Mouse (Mus musculus) hindbrain, embryonic 16.5 days (tissue): ENCODE measurements at regions not wholly inside any gene's neighbourhood (a gene's known extent, or its start where the extent isn't known, plus 50 kb on each side); places are given as distances from the start of the nearest gene placed in this dataset.

Source experiments
- ATAC-seq: fragments of 200-750 bp; cut with Nextera tagmentation; 2 replicates; pipeline ENCODE4 v1.8.0; 2017; ENCODE audit warnings: moderate TSS enrichment, moderate library complexity
- H3K27ac ChIP-seq: fragments of 300-500 bp; sonication (generic); 2 replicates; pipeline ENCODE4 v1.5.1; 2014; ENCODE audit warnings: low read depth, mild to moderate bottlenecking, control low read depth, low read length, moderate library complexity
- H3K27me3 ChIP-seq: fragments of 300-500 bp; sonication (generic); replicated peaks from 2 replicates; pipeline ENCODE4 v1.6.1; 2014; ENCODE audit warnings: low read length; ENCODE audit not compliant: control insufficient read depth, insufficient read depth
- H3K36me3 ChIP-seq: fragments of 300-500 bp; sonication (generic); 2 replicates; pipeline ENCODE4 v1.6.1; 2014; ENCODE audit warnings: mild to moderate bottlenecking, low read length, moderate library complexity, mixed read lengths; ENCODE audit not compliant: control insufficient read depth, insufficient read depth
- H3K4me1 ChIP-seq: fragments of 300-500 bp; sonication (generic); 2 replicates; pipeline ENCODE4 v1.6.1; 2014; ENCODE audit warnings: low read depth, low read length; ENCODE audit not compliant: control insufficient read depth, insufficient read depth
- H3K4me2 ChIP-seq: fragments of 300-500 bp; sonication (generic); 2 replicates; pipeline ENCODE4 v1.6.1; 2014; ENCODE audit warnings: mild to moderate bottlenecking, low read length, control low read depth, moderate library complexity
- H3K4me3 ChIP-seq: fragments of 300-500 bp; sonication (generic); 2 replicates; pipeline ENCODE4 v1.5.1; 2014; ENCODE audit warnings: mild to moderate bottlenecking, low read length, control low read depth, moderate library complexity
- H3K9ac ChIP-seq: fragments of 300-500 bp; sonication (generic); 2 replicates; pipeline ENCODE4 v1.6.1; 2014; ENCODE audit warnings: low read depth, mild to moderate bottlenecking, control low read depth, low read length, moderate library complexity
- H3K9me3 ChIP-seq: fragments of 300-500 bp; sonication (generic); 2 replicates; pipeline ENCODE4 v1.6.1; 2014; ENCODE audit warnings: mild to moderate bottlenecking, low read length, moderate library complexity; ENCODE audit not compliant: control insufficient read depth
- WGBS: fragments of 180-500 bp; shearing (Covaris S2); extraction: QIAGEN DNeasy Blood & Tissue Kit; methylation state at CpG from one replicate; pipeline ENCODE4 v1.1.7; 2014; 5-methylcytosine and 5-hydroxymethylcytosine counted together

DNA sequence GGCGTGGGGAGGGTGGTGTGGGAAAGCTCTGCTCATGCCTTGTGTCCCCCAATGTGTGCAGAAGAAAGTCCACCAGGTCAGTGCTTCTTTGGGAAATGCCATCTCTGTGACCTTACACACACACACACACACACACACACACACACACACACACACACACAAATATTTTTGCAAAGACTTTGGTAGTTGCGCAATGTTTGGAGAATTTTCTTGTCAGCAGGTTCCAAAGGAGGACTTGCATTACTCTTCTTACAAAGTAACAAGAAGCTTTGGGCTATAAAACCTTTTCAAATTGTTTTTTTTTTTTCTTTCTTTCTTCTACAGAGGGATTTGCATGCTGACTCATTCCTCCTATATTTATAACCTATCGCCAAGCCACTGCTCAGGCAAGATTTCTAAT is 59.1 kb upstream of the Npvf start:
- H3K27me3 ChIP-seq, result no peaks in the 10 kb centered on the region
- no peak overlapping the region for H3K27ac ChIP-seq
- no peaks in the 10 kb centered on the region for H3K4me1 ChIP-seq
- no peak for ATAC-seq
- H3K9me3 ChIP-seq, result no peaks in the 10 kb centered on the region
- WGBS, result 80% methylated on average over 3 of the region's 3 CpGs
- H3K9ac ChIP-seq, result no peak overlapping the region
- H3K36me3 ChIP-seq, result no peaks in the 10 kb centered on the region
- H3K4me3 ChIP-seq, result no peak overlapping the region
- H3K4me2 ChIP-seq, result no peak overlapping the region; the same call in 1 of the 2 replicates

DNA sequence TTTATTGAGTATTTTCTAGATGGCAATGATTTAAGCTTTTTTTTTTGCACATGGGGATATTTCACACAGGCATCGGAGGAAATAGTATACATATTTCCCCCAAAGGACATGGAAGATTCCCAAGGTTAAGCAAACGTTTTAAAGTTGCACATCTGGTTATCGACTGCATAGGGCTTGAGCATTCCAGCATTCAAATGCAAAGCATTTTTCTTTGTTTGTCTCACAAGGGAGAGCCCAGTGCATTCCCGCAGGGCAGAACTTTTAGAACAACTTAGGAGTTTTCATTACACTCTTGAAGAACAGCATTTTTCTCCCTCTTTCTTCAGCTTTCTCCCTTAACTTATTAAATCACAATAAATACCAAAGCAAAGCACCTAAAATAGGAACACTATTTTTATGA is 64.4 kb upstream of the Npvf start:
- no peak for ATAC-seq
- Histone ChIP-seq H3K36me3 (no peaks in the 10 kb centered on the region), H3K27me3 (no peaks in the 10 kb centered on the region), H3K27ac (no peak overlapping the region), H3K4me1 (peaks cover 5% of the 10 kb centered on the region; the same call in 1 of the 2 replicates), H3K4me2 (no peak overlapping the region), H3K4me3 (no peak overlapping the region), H3K9me3 (no peaks in the 10 kb centered on the region), H3K9ac (no peak overlapping the region)
- WGBS, result 16% methylated on average over 4 of the region's 4 CpGs

DNA sequence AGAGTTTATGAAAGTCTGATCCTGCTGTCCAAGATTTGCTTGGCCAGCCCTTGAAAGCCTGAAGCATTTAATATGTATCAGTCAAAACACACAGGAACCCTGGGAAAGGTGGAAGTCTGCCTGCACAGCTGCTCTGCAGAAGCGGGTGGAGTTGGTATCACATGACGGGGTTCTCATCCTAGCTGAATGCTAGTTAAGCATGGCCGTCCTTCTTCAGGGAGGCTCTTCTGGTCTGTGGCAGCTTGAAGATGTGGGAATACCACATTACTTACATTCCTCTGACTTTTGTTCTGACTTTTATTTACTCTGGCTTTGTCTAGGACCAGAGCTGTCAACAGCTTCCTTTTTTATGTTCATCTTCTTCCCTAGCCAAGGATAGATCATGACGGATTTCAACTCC is 66.1 kb upstream of the Npvf start:
- H3K4me3 ChIP-seq, result no peak overlapping the region
- H3K36me3 ChIP-seq, result no peaks in the 10 kb centered on the region
- WGBS, result 65% methylated on average over 4 of the region's 4 CpGs
- H3K4me2 ChIP-seq, result no peak overlapping the region
- H3K9me3 ChIP-seq, result no peaks in the 10 kb centered on the region
- H3K27ac ChIP-seq, result no peak overlapping the region
- H3K4me1 ChIP-seq, result peaks cover 5% of the 10 kb centered on the region; the same call in 1 of the 2 replicates
- H3K9ac ChIP-seq, result no peak overlapping the region
- H3K27me3 ChIP-seq, result no peaks in the 10 kb centered on the region
- ATAC-seq, result no peak

DNA sequence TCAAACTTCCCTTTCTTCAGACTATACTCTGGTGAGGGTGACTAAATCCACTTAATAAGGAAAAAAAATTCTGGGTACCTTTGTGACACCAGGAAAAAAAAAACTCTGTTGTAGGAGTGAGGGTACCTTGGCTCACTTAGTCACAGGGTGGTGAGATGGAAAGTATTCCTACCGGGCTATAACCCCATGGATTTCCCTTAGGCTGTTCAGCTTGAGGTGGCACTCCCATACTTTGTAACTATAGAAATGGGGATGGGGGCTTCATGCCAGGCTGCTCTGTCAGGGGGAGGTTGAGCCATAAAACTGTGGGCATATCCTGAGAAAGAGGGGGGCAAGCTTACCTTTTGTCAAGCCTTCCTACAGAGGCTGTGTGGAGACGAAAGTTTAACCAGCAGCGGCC is 71.4 kb upstream of the Npvf start:
- Histone ChIP-seq H3K4me1 (peaks cover 3% of the 10 kb centered on the region; the same call in 1 of the 2 replicates), H3K27me3 (no peaks in the 10 kb centered on the region), H3K27ac (no peak overlapping the region), H3K4me2 (no peak overlapping the region), H3K9me3 (no peaks in the 10 kb centered on the region), H3K36me3 (no peaks in the 10 kb centered on the region), H3K9ac (no peak overlapping the region), H3K4me3 (no peak overlapping the region)
- ATAC-seq, result 0 out of 2 replicates have a peak, but pooled peaks have one; percentile 24
- WGBS, result 74% methylated on average over 3 of the region's 3 CpGs

DNA sequence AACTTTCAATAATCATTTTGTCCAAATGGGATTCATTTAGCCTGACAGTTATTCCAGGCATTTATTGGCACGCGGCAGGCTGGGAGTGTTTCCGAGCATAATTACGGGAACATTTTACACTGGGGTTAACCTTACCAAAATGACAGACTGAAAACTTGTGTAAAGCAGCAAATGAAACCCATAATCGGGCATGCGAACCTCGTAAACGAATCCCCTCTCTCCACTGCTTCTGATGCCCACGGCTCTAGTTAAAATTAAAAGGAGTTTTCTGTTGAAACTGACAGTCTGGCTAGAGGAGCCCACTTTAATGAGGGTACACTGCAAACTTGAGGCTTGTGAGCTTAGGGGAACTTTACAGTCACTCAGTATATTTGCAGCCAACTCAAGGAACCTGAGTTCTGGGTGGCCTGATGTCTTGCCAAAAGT is 71.9 kb upstream of the Npvf start:
- peak; percentile 27; the same call in 1 of the 2 replicates for ATAC-seq
- H3K27ac ChIP-seq, result no peak overlapping the region

DNA sequence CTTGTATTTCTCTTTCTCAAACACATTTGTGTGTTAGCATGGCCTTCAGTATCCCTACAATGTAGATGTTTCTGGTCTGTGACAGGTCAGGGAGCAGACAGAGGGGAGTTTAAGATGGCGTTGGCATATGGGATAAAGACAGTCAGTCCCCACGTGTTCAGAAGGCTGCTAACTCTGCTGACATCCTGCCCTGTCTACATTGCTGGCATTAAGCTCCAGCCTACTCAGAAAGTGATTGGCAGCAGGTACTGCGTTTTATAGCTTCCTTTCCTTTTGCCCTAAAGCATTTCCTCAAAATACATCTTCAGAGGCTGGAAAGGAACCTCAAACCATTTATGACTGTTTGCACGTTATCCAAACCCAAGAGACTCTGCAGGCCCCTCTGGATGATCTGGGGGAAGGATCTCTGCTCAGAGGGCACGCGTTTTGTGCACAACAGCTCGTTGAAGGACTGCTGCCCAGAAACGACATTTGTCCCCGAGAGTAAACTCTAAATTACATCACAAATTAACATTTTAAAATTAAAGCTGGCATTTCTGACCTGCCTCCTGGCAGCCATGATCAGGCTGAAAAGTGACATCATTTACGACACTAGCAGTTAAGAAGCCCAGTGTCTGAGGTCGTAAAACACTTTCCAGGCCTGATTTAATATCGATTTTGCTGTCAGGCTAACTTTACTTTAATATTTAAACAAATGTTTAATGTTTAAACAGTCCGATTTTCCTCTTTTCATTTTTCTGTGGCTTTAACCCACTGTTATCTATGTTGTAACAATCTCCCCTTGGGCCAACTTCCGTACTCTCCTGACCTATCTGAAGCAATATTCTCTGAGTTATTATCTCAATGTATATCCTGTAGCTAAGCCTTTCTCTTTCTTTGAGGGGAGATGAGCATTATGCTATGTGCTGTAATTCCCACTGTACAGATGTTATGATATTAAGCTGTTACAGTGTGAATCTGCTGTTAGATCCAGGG is 76.8 kb upstream of the Npvf start:
- no peak overlapping the region for H3K27ac ChIP-seq
- WGBS, result 62% methylated on average over 14 of the region's 14 CpGs
- H3K9ac ChIP-seq, result no peak overlapping the region
- no peak overlapping the region for H3K4me2 ChIP-seq
- H3K27me3 ChIP-seq, result no peaks in the 10 kb centered on the region
- no peaks in the 10 kb centered on the region for H3K9me3 ChIP-seq
- no peaks in the 10 kb centered on the region for H3K36me3 ChIP-seq
- H3K4me1 ChIP-seq, result no peaks in the 10 kb centered on the region
- H3K4me3 ChIP-seq, result no peak overlapping the region
- ATAC-seq, result no peak

More for the DNA sequence above, 71.9 kb upstream of the Npvf start:
- Histone ChIP-seq H3K9ac (no peak overlapping the region), H3K36me3 (no peaks in the 10 kb centered on the region), H3K4me1 (peaks cover 3% of the 10 kb centered on the region; the same call in 1 of the 2 replicates), H3K9me3 (no peaks in the 10 kb centered on the region), H3K4me3 (no peak overlapping the region), H3K4me2 (no peak overlapping the region), H3K27me3 (no peaks in the 10 kb centered on the region)
- WGBS, result 62% methylated on average over 9 of the region's 9 CpGs

DNA sequence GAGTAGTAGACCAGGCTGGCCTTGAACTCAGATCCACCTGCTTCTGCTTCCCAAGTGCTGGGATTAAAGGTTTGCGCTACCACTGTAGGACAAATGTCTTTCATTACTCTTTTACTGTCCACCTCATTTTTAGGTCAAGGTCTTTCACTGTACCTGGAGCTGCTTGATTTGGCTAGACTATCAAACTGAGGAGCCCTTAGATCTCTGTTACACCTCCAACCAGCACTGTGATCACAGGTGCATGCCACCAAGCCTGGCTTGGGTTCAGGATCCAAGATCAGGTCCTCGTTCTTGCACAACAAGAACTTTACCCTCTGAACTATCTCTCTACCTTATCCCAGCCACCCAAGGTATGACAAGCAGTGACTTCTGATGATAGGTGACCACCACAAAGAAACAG is 80.5 kb upstream of the Npvf start:
- no peaks in the 10 kb centered on the region for H3K4me1 ChIP-seq
- H3K4me2 ChIP-seq, result no peak overlapping the region
- no peak overlapping the region for H3K27ac ChIP-seq
- H3K27me3 ChIP-seq, result no peaks in the 10 kb centered on the region
- ATAC-seq, result no peak
- H3K36me3 ChIP-seq, result no peaks in the 10 kb centered on the region
- H3K9me3 ChIP-seq, result no peaks in the 10 kb centered on the region
- 97% methylated on average over 2 of the region's 2 CpGs for WGBS
- H3K9ac ChIP-seq, result no peak overlapping the region
- H3K4me3 ChIP-seq, result no peak overlapping the region

DNA sequence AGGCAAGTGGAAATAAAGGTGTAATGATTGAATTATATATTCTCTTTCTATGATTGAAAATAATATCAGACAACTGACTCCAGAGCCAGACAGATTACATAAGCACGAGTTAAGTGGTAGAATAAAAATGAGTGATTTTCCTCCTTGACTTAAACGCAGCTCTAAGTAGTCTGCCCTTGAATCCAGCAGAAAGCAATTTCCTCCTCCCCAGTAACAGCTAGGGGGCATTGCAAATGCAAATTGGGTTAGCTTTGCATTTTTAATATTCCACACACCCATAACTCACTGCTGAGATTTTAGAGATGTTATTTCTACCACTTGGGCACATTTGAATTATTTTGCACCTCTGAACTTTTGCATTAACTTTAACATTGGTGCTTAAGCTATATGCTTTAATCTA is 81.6 kb upstream of the Npvf start:
- WGBS, result 48% methylated on average over 2 of the region's 2 CpGs
- Histone ChIP-seq H3K9me3 (no peaks in the 10 kb centered on the region), H3K4me3 (no peak overlapping the region), H3K4me1 (no peaks in the 10 kb centered on the region), H3K27ac (no peak overlapping the region; the same call in 1 of the 2 replicates), H3K9ac (no peak overlapping the region), H3K36me3 (no peaks in the 10 kb centered on the region), H3K4me2 (no peak overlapping the region), H3K27me3 (no peaks in the 10 kb centered on the region)
- ATAC-seq, result peak; percentile 27; the same call in 1 of the 2 replicates

DNA sequence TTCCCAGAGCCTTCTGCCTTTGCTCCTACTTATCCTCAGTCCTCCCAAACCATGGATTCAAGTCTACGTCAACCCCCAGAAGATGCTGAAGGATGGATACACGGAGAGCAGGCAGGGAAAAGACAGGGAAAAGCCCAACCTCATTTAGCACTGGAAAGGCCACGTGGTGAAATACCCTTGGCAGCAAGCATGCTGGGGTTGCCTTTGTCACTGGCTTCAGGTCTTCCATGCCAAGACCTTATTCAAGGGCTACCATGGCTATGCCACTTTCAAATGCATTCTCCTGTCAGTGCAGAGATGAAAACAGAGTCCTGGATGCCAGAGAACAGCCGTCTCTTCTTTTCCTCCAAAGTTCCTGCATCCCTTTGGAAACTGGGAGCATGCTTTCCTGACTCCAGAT is 87.8 kb upstream of the Npvf start:
- H3K4me3 ChIP-seq, result no peak overlapping the region
- H3K27me3 ChIP-seq, result no peaks in the 10 kb centered on the region
- no peaks in the 10 kb centered on the region for H3K4me1 ChIP-seq
- no peak overlapping the region for H3K4me2 ChIP-seq
- H3K9me3 ChIP-seq, result no peaks in the 10 kb centered on the region
- no peak overlapping the region for H3K9ac ChIP-seq
- no peaks in the 10 kb centered on the region for H3K36me3 ChIP-seq
- WGBS, result 65% methylated on average over 4 of the region's 4 CpGs
- no peak overlapping the region for H3K27ac ChIP-seq
- ATAC-seq, result peak; percentile 40; the same call in 1 of the 2 replicates
